Mouse (Mus musculus) hindbrain, embryonic 13.5 days (tissue): ENCODE results near the gene Snx21. TPM values are rescaled to one million over a fixed set of nuclear protein-coding genes. Genes with fewer than 3 reads are reported as not detected.
A peak's percentile ranks its signal among the peaks of the same experiment; 100 is the strongest.

Experiments used
- ATAC-seq: fragments of 200-750 bp; cut with Nextera tagmentation; 2 replicates; pipeline ENCODE4 v1.8.0; 2017; ENCODE audit warnings: moderate TSS enrichment; ENCODE audit not compliant: low FRiP score
- H3K27ac ChIP-seq: fragments of 300-500 bp; sonication (generic); 2 replicates; pipeline ENCODE4 v1.5.1; 2015; ENCODE audit warnings: inconsistent platforms, mild to moderate bottlenecking, moderate library complexity
- H3K27me3 ChIP-seq: fragments of 300-500 bp; sonication (generic); 2 replicates; pipeline ENCODE4 v1.6.1; 2015; ENCODE audit warnings: mild to moderate bottlenecking, inconsistent platforms
- H3K36me3 ChIP-seq: fragments of 300-500 bp; sonication (generic); 2 replicates; pipeline ENCODE4 v1.6.1; 2015; ENCODE audit warnings: mild to moderate bottlenecking, inconsistent platforms
- H3K4me1 ChIP-seq: fragments of 300-500 bp; sonication (generic); replicated peaks from 2 replicates; pipeline ENCODE4 v1.6.1; 2015; ENCODE audit warnings: inconsistent platforms
- H3K4me2 ChIP-seq: fragments of 300-500 bp; sonication (generic); 2 replicates; pipeline ENCODE4 v1.6.1; 2015; ENCODE audit warnings: inconsistent platforms, mild to moderate bottlenecking, moderate library complexity
- H3K4me3 ChIP-seq: fragments of 300-500 bp; sonication (generic); 2 replicates; pipeline ENCODE4 v1.5.1; 2015; ENCODE audit warnings: mild to moderate bottlenecking, inconsistent platforms
- H3K9ac ChIP-seq: fragments of 300-500 bp; sonication (generic); 2 replicates; pipeline ENCODE4 v1.6.1; 2015; ENCODE audit warnings: mild to moderate bottlenecking, inconsistent platforms
- H3K9me3 ChIP-seq: fragments of 300-500 bp; sonication (generic); 2 replicates; pipeline ENCODE4 v1.6.1; 2016; ENCODE audit warnings: inconsistent platforms
- WGBS: fragments of 180-500 bp; shearing (Covaris S2); methylation state at CpG from one replicate; pipeline ENCODE4 v1.1.7; 2015; 5-methylcytosine and 5-hydroxymethylcytosine counted together
- polyA plus RNA-seq: library from polyadenylated mRNA; unstranded; fragments of >200 nt; fragmentation: Nextera tagmentation; extraction: Ambion mirVana; gene quantifications from 2 replicates; pipeline ENCODE4 v1.2.1, GENCODE M21; 2015

Gene Snx21
- polyA plus RNA-seq, 1 experiment from 2014 or later, result 21.0 TPM

DNA sequence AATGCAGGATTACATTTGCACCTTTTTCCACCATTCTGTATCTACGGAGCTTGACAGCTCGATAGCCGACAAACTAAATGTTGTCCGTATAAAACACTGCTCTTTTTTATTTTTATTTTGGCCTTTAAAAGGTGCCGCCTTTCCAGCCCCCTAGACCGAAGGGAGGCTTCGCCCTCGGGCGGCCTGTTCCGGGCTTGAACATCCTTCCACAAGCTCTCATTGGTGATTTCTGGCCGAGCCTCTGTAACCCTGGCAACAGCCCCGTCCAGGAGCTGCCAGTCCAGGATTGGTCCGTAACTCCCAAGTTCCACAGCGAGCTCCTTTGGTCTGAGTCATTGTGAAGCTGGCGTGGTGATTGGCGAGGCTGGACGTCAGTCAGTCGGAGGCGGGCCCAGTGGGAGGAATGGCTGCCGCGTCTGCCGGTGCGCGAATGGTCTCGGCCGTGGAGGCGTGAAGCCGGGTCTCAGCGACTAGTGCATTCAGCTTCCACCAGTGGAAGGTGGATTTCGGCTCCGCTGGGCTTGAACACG is 37.1 kb downstream of the Snx21 start, which contains the start of gene Zswim1:
TSS of gene Zswim1 (plus strand) at position 51 of the 530 bp plus-strand sequence.
- peak; percentile 99 for ATAC-seq
- Histone ChIP-seq H3K36me3 (peaks cover 58% of the 10 kb centered on the region), H3K4me1 (peaks cover 24% of the 10 kb centered on the region), H3K27ac (peak within 1 kb of the TSS; percentile 94), H3K4me3 (peak within 1 kb of the TSS; percentile 72), H3K9ac (peak within 1 kb of the TSS; percentile 81), H3K9me3 (no peaks in the 10 kb centered on the region), H3K27me3 (no peaks in the 10 kb centered on the region), H3K4me2 (peak within 1 kb of the TSS; percentile 56)
- WGBS, result 1% methylated on average over 32 of the region's 32 CpGs

DNA sequence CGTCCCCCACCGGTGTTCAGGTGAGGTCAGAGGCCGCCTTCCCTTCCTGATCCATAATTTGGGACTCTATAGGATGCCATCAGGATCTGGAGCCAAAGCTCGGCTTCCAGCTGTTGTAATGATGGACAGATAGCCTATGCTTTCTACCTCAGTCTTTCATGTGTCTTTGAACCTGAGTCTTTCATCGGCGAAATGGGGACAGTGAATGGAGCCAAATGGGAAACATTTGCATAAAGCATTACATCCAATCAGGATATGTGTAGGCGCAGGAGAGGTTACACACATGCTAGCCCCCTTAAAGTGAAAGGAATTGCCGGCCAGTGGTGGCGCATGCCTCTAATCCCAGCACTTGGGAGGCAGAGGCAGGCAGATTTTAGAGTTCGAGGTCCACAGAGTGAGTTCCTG is 37.6 kb downstream of the Snx21 start:
- WGBS, result 4% methylated on average over 10 of the region's 10 CpGs
- no peaks in the 10 kb centered on the region for H3K9me3 ChIP-seq
- ATAC-seq, result peak; percentile 74

DNA sequence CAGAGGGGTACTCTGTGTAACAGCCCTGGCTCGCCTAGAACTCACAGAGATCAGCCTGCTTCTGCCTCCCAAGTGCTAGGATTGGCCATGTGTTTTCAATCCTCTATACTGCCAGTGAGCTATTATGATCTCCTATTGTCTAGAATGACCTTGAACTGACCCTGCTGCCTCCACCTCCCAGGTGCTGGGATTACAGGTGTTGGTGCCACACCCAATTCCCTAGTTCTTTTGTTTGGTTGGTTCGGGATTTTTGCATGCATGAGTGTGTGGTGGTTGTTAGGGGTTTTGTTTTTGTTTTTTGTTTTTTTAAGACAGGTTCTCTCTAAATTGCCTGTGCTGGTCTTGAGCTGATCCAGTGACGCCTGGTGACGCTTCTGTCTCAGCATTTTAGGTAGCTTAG is 38.3 kb downstream of the Snx21 start:
- Histone ChIP-seq H3K27ac (no peak overlapping the region), H3K36me3 (peaks cover 70% of the 10 kb centered on the region), H3K9ac (0 out of 2 replicates have a peak overlapping the region, but pooled peaks have one; percentile 8), H3K4me2 (peak overlapping the region; percentile 56), H3K4me3 (peak overlapping the region; percentile 72), H3K27me3 (no peaks in the 10 kb centered on the region), H3K9me3 (no peaks in the 10 kb centered on the region), H3K4me1 (peaks cover 24% of the 10 kb centered on the region)
- ATAC-seq, result no peak
- WGBS, result 95% methylated on average over 4 of the region's 4 CpGs

More for the DNA sequence above, 37.6 kb downstream of the Snx21 start:
- Histone ChIP-seq H3K27ac (peak overlapping the region; percentile 94), H3K36me3 (peaks cover 63% of the 10 kb centered on the region), H3K27me3 (no peaks in the 10 kb centered on the region), H3K4me2 (peak overlapping the region; percentile 56), H3K4me3 (peak overlapping the region; percentile 72), H3K4me1 (peaks cover 24% of the 10 kb centered on the region), H3K9ac (peak overlapping the region; percentile 81)

DNA sequence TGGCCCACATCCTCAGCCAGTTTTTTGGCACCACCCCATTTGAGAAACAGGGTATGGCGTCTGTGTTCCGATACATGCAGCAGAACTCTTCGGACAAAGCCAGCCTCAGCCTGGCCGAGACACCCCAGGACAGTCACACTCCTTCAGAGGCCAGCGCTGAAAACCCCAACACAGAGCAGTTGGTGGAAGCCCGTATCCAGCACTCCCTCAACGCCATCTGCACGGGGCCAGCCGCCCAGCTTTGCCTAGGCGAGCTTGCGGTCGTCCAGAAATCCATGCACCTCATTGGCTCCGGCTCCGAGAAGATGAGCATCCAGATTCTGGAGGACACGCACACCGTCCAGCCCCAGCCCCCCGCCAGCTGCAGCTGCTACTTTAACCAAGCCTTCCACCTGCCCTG is 39.9 kb downstream of the Snx21 start:
- Histone ChIP-seq H3K9ac (no peak overlapping the region), H3K9me3 (no peaks in the 10 kb centered on the region), H3K4me2 (no peak overlapping the region), H3K27ac (no peak overlapping the region), H3K4me3 (no peak overlapping the region), H3K27me3 (no peaks in the 10 kb centered on the region), H3K4me1 (peaks cover 24% of the 10 kb centered on the region), H3K36me3 (peaks cover 61% of the 10 kb centered on the region)
- ATAC-seq, result no peak
- 95% methylated on average over 17 of the region's 17 CpGs for WGBS

DNA sequence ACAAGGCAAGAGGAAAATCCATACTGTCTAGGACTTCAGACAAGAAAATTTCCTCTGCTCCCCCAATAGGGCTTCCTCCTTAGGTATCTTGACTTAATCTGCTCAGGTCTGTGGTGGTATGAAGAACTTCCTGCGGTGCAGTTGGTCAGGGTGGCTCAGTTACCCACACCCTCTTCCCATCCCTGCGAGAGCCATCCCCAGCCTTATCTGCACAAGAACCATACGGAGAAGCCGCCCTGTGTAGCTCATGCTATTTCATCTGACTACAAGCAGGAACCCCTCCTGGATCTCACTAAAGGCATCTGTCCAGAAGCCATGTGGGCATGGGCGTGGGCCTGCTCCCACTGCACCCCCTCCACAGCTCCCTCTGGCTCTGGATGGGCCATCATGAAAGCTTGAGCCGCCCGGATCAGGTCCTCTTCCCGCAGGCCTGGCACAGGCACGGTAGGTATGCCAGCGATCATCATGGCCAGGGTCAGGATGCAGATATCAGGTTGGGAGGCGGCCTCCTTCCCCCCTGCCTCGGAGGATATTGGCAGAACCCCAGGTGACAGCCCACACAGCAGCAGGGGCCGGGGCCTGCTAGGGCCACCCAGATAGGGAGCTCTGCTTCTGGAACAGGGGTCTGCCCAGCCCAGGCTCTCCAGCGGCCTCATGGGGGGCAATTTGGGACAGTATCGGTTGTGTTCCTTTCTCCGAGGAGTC is 41.7 kb downstream of the Snx21 start:
- Histone ChIP-seq H3K27ac (no peak overlapping the region), H3K9me3 (no peaks in the 10 kb centered on the region), H3K4me3 (no peak overlapping the region), H3K4me1 (peaks cover 18% of the 10 kb centered on the region), H3K4me2 (no peak overlapping the region), H3K27me3 (no peaks in the 10 kb centered on the region), H3K36me3 (peaks cover 47% of the 10 kb centered on the region), H3K9ac (0 out of 2 replicates have a peak overlapping the region, but pooled peaks have one; percentile 43)
- no peak for ATAC-seq
- 86% methylated on average over 16 of the region's 16 CpGs for whole genome bisulfite sequencing

DNA sequence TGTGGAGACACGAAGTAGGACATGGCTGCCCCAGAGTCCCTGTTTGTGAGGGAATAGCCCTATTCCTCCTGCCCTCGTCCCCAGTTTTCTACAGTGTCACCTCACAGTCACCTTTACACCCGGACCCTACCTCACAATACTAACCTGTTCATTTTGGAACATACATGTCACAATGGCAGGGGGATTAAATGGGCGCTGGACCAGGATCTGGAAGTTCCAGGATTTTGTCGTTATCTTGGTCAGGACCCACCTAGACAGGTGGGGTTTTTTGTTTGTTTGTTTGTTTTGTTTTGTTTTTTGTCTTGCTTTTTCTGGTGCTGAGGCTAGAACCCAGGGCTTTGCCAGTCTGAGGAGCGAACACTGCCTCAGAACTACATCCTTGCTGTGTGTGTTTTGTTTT is 42.8 kb downstream of the Snx21 start, which contains the start of gene Spata25:
TSS of gene Spata25 (minus strand) at position 101 of the 400 bp plus-strand sequence.
- no peak for ATAC-seq
- 0 out of 2 replicates have a peak within 1 kb of the TSS, but pooled peaks have one; percentile 43 for H3K9ac ChIP-seq
- peaks cover 21% of the 10 kb centered on the region for H3K4me1 ChIP-seq
- H3K27me3 ChIP-seq, result no peaks in the 10 kb centered on the region
- H3K9me3 ChIP-seq, result no peaks in the 10 kb centered on the region
- H3K27ac ChIP-seq, result no peak within 1 kb of the TSS
- no peak within 1 kb of the TSS for H3K4me3 ChIP-seq
- 89% methylated on average over 6 of the region's 6 CpGs for WGBS
- H3K4me2 ChIP-seq, result no peak within 1 kb of the TSS
- H3K36me3 ChIP-seq, result peaks cover 47% of the 10 kb centered on the region

DNA sequence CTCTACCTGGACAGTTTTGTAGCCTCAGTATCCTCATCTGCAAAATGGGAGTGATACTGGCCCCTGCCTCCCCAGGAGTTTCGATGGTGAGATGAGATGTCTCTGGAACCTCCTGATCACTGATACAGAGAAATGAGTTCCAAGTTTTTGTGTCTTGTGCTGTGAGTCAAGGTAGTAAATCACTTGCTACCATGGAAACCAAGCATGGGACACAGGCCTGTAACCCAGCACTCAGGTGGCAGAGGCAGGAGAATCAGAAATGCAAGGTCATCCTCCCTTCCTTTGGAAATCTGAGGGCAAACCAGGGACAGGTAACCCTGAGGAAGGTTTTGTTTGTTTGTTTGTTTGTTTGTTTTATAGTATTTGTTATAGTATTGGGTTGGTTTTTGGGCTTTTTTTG is 43.5 kb downstream of the Snx21 start:
- Histone ChIP-seq H3K9ac (no peak overlapping the region), H3K4me1 (peaks cover 17% of the 10 kb centered on the region), H3K27ac (no peak overlapping the region), H3K36me3 (peaks cover 47% of the 10 kb centered on the region), H3K4me2 (no peak overlapping the region), H3K4me3 (no peak overlapping the region), H3K27me3 (no peaks in the 10 kb centered on the region), H3K9me3 (no peaks in the 10 kb centered on the region)
- 93% methylated on average over 1 of the region's 1 CpGs for WGBS
- ATAC-seq, result no peak

DNA sequence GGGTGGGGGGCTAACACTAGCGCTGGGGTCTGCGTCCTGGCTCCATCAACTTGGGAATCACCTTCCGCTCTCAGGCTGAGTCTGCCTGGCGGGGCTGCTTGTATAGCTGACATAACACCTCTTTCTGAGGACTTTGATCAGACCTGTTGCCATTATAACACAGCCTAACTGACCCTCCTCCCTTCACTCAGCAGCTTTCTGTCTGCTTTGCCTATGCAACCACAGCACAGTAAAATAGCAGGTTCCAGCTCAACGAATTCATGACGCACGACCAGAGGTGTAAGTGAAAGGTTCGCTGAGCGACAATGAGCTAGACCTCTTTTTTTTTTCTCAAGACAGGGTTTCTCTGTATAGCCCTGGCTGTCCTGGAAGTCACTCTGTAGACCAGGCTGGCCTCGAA is 45.4 kb downstream of the Snx21 start:
- H3K4me3 ChIP-seq, result no peak overlapping the region
- H3K36me3 ChIP-seq, result peaks cover 30% of the 10 kb centered on the region
- no peak overlapping the region for H3K27ac ChIP-seq
- no peaks in the 10 kb centered on the region for H3K9me3 ChIP-seq
- no peak overlapping the region for H3K4me2 ChIP-seq
- H3K27me3 ChIP-seq, result no peaks in the 10 kb centered on the region
- no peak overlapping the region for H3K9ac ChIP-seq
- no peak for ATAC-seq
- peaks cover 28% of the 10 kb centered on the region for H3K4me1 ChIP-seq
- 87% methylated on average over 10 of the region's 10 CpGs for WGBS

DNA sequence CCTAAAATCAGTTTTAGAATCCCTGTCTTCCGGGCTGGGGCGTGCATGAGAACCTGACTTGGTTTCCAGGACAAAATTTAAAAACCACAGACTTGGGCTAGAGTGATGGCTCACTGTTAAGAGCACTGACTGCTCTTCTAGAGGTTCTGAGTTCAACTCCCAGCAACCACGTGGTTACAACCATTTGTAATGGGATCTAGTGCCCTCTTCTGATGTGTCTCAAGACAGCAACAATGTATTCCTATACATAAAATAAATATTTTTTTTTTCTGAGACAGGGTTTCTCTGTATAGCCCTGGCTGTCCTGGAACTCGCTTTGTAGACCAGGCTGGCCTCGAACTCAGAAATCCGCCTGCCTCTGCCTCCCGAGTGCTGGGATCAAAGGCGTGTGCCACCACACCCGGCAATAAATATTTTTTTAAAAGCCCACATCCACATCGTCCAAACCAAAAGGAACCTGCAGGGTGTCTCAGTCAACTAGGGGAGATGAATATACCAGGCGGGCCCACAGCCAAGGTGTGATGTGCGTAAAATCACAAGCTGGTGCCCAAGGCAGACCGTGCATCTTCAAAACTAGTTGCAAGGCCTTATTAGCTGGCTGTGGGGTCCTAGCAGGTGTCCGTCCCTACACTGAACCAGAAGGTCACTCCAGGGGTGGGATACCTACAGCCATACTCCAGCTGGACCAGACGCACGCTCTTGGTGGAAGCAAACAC is 46.6 kb downstream of the Snx21 start:
- 62% methylated on average over 16 of the region's 16 CpGs for WGBS
- peak overlapping the region; percentile 83 for H3K9ac ChIP-seq
- H3K27me3 ChIP-seq, result no peaks in the 10 kb centered on the region
- no peak; the same call in 1 of the 2 replicates for ATAC-seq
- peak overlapping the region; percentile 98 for H3K4me2 ChIP-seq
- peaks cover 30% of the 10 kb centered on the region for H3K36me3 ChIP-seq
- peak overlapping the region; percentile 73 for H3K27ac ChIP-seq
- peak overlapping the region; percentile 69 for H3K4me3 ChIP-seq
- no peaks in the 10 kb centered on the region for H3K9me3 ChIP-seq
- peaks cover 27% of the 10 kb centered on the region for H3K4me1 ChIP-seq

DNA sequence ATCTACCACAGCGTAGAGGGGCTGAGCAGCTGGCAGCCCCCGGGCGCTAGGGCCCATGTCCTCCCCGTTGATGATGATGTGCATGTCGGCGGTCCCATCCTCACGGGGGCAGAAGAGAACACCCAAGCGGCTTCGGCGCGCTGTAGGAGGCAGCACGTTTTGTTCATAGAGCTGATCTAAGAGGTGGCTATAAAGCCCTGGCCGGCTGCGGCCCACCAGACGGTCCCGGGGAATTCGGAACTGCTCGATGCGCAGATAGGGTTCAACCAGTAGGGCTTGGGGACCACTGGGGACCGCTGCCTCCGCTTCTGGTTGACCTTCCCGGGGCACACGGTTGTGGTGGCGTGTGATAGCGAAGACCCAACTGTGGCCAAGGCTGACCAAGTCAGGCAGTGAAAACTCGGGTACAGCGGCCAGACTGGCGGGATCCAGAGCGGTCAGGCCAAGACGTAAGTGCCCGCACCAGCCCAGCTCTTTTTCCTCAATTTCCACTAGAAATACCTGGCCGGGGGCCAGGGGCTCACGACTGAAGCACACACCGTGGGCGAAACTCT is 47.2 kb downstream of the Snx21 start, which contains the start of gene Ctsa:
TSS of gene Ctsa (plus strand) at position 126 of the 554 bp plus-strand sequence.
- Histone ChIP-seq H3K9me3 (no peaks in the 10 kb centered on the region), H3K4me2 (peak within 1 kb of the TSS; percentile 98), H3K9ac (peak within 1 kb of the TSS; percentile 83), H3K27me3 (no peaks in the 10 kb centered on the region), H3K36me3 (peaks cover 28% of the 10 kb centered on the region), H3K4me3 (peak within 1 kb of the TSS; percentile 69), H3K27ac (peak within 1 kb of the TSS; percentile 73), H3K4me1 (peaks cover 27% of the 10 kb centered on the region)
- peak; percentile 62 for ATAC-seq
- 2% methylated on average over 35 of the region's 35 CpGs for WGBS

DNA sequence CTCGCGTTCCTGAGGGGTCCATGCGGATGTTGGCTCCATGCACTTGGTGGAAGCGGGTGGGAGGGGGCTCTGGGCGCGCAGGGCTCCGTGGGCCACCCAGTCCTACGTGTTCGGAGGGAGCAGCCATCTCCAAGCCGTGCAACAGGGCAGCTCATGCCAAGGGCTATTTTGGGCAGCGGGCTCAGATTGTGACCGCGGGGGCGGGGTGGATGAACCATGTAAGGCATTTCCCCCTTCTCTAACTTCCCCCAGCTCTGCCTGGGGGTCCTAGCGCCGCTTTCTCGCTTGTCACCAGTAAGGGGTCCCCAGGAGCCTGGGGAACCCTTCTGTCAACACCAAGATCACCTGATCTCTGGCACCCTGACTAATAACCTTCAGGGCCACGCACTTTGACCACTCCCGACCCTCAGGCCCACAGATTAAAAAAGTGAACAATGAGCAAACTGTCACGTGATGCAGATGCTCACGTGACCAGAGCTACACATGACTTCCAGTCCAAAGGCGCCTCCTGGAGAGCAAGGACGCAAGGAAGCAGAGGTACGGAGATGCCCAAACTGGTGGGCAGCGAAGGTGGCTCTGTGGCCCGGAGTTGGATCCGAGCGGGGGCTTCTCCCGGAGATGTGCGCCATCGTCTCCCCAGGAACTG is 47.8 kb downstream of the Snx21 start, which contains the start of gene Neurl2:
TSS of gene Neurl2 (minus strand) at position 143 of the 646 bp plus-strand sequence.
- WGBS, result under 1% methylated on average over 31 of the region's 31 CpGs
- peak; percentile 78 for ATAC-seq

More for the DNA sequence above, 47.8 kb downstream of the Snx21 start, which contains the start of gene Neurl2:
- Histone ChIP-seq H3K36me3 (peaks cover 28% of the 10 kb centered on the region), H3K27me3 (no peaks in the 10 kb centered on the region), H3K27ac (peak within 1 kb of the TSS; percentile 73), H3K9ac (peak within 1 kb of the TSS; percentile 83), H3K4me2 (peak within 1 kb of the TSS; percentile 98), H3K4me3 (peak within 1 kb of the TSS; percentile 69), H3K9me3 (no peaks in the 10 kb centered on the region), H3K4me1 (peaks cover 27% of the 10 kb centered on the region)
